Mouse (Mus musculus) forebrain, embryonic 12.5 days (tissue): ENCODE measurements around the gene Slc25a30. TPM values are rescaled to one million over a fixed set of nuclear protein-coding genes. Genes with fewer than 3 reads are reported as not detected.
"Not testable (repeated sequence)": the region's sequence is repeated elsewhere in the genome, so short reads cannot be mapped to it uniquely, and the experiment has no call there.

Source experiments
- ATAC-seq: fragments of 200-750 bp; cut with Nextera tagmentation; 2 replicates; pipeline ENCODE4 v1.8.0; 2017; ENCODE audit warnings: moderate TSS enrichment; ENCODE audit not compliant: low FRiP score
- H3K27ac ChIP-seq: fragments of 300-500 bp; sonication (generic); 2 replicates; pipeline ENCODE4 v1.5.1; 2016; ENCODE audit warnings: mild to moderate bottlenecking
- H3K27me3 ChIP-seq: fragments of 300-500 bp; sonication (generic); 2 replicates; pipeline ENCODE4 v1.6.1; 2016; ENCODE audit warnings: mild to moderate bottlenecking
- H3K36me3 ChIP-seq: fragments of 300-500 bp; sonication (generic); replicated peaks from 2 replicates; pipeline ENCODE4 v1.6.1; 2016; ENCODE audit warnings: mild to moderate bottlenecking
- H3K4me1 ChIP-seq: fragments of 300-500 bp; sonication (generic); 2 replicates; pipeline ENCODE4 v1.6.1; 2016
- H3K4me2 ChIP-seq: fragments of 300-500 bp; sonication (generic); 2 replicates; pipeline ENCODE4 v1.6.1; 2016; ENCODE audit warnings: mild to moderate bottlenecking, moderate library complexity
- H3K4me3 ChIP-seq: fragments of 300-500 bp; sonication (generic); replicated peaks from 2 replicates; pipeline ENCODE4 v1.5.1; 2016; ENCODE audit warnings: mild to moderate bottlenecking
- H3K9ac ChIP-seq: fragments of 300-500 bp; sonication (generic); 2 replicates; pipeline ENCODE4 v1.6.1; 2016; ENCODE audit warnings: mild to moderate bottlenecking
- H3K9me3 ChIP-seq: fragments of 300-500 bp; sonication (generic); 2 replicates; pipeline ENCODE4 v1.6.1; 2016
- WGBS: fragments of 180-500 bp; shearing (Covaris S2); methylation state at CpG from one replicate; pipeline ENCODE4 v1.1.7; 2016; 5-methylcytosine and 5-hydroxymethylcytosine counted together
- polyA plus RNA-seq: library from polyadenylated mRNA; unstranded; fragments of >200 nt; fragmentation: Nextera tagmentation; extraction: Ambion mirVana; gene quantifications from 2 replicates; pipeline ENCODE4 v1.2.1, GENCODE M21; 2016

Gene Slc25a30
- polyA plus RNA-seq, 1 experiment from 2014 or later, result 10.2 TPM

DNA sequence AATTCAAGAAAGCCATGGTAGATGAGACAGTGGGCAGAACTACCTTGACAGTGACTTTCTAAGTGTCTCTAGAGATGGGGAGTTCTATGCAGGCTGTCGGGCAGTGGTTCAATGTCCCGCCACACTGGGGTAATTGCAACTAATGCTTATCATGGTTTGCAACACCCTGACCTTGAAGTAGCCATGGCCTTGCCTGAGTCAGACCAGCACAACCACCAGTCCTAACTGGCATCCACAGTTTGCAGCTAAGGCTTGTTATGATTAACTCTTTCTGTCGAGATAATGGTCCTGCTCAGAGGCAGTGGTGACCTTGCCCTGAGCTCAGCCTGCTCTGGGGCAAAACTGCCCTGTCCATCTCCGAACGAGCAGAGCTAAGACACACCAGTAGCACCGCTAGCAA is 2.5 kb upstream of the Slc25a30 start:
- H3K36me3 ChIP-seq, result no peaks in the 10 kb centered on the region
- WGBS, result 77% methylated on average over 6 of the region's 6 CpGs
- H3K27me3 ChIP-seq, result peaks cover 20% of the 10 kb centered on the region
- ATAC-seq, result no peak
- no peak overlapping the region for H3K4me3 ChIP-seq
- H3K9me3 ChIP-seq, result no peaks in the 10 kb centered on the region
- no peak overlapping the region for H3K9ac ChIP-seq
- peaks cover 3% of the 10 kb centered on the region; the same call in 1 of the 2 replicates for H3K4me1 ChIP-seq
- no peak overlapping the region for H3K27ac ChIP-seq
- H3K4me2 ChIP-seq, result no peak overlapping the region

DNA sequence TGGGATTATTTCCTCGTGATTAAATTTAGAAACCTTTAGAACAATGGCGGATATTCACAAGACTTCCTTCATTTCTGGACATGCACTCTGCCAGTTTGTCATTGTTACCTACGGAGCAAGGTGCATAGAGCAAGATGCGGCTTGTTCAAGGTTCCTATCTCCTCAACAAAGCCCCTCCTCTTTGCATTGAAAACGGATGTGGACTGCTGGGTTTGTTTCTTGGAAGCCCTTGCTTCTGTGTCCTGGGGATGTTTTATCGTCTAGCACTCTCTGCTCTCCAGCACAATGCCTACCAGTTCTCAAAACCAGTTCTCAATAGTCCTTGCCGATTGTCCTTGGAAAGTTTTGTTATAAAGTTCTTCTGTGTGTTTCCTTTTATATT is 948 bp upstream of the Slc25a30 start:
- 32% methylated on average over 7 of the region's 7 CpGs for WGBS
- H3K4me2 ChIP-seq, result 0 out of 2 replicates have a peak overlapping the region, but pooled peaks have one; percentile 70
- H3K36me3 ChIP-seq, result no peaks in the 10 kb centered on the region
- H3K27ac ChIP-seq, result no peak overlapping the region
- H3K27me3 ChIP-seq, result peaks cover 20% of the 10 kb centered on the region
- no peak overlapping the region for H3K9ac ChIP-seq
- H3K4me1 ChIP-seq, result peaks cover 3% of the 10 kb centered on the region; the same call in 1 of the 2 replicates
- no peak for ATAC-seq
- H3K9me3 ChIP-seq, result no peaks in the 10 kb centered on the region
- H3K4me3 ChIP-seq, result no peak overlapping the region

GRCm38 (mm10) chr14:75786424-75786867 is 391 bp downstream of the Slc25a30 start:
- Histone ChIP-seq H3K27me3 (peaks cover 20% of the 10 kb centered on the region), H3K9ac (peak overlapping the region; percentile 84), H3K36me3 (peaks cover 5% of the 10 kb centered on the region; the same call in 1 of the 2 replicates), H3K4me2 (peak overlapping the region; percentile 70), H3K9me3 (no peaks in the 10 kb centered on the region), H3K4me3 (peak overlapping the region; percentile 64), H3K27ac (peak overlapping the region; percentile 95), H3K4me1 (peaks cover 3% of the 10 kb centered on the region; the same call in 1 of the 2 replicates)
- peak; percentile 79 for ATAC-seq
- 1% methylated on average over 25 of the region's 31 CpGs for WGBS

- Histone ChIP-seq H3K4me1 (no peaks in the 10 kb centered on the region), H3K36me3 (peaks cover 7% of the 10 kb centered on the region; the same call in 1 of the 2 replicates), H3K27ac (no peak overlapping the region), H3K9me3 (no peaks in the 10 kb centered on the region), H3K27me3 (no peaks in the 10 kb centered on the region), H3K9ac (no peak overlapping the region), H3K4me3 (no peak overlapping the region), H3K4me2 (no peak overlapping the region)
- 92% methylated on average over 4 of the region's 4 CpGs for WGBS
- no peak for ATAC-seq
Observed at GRCm38 (mm10) chr14:75779913-75780312, 6.9 kb downstream of the Slc25a30 start.

DNA sequence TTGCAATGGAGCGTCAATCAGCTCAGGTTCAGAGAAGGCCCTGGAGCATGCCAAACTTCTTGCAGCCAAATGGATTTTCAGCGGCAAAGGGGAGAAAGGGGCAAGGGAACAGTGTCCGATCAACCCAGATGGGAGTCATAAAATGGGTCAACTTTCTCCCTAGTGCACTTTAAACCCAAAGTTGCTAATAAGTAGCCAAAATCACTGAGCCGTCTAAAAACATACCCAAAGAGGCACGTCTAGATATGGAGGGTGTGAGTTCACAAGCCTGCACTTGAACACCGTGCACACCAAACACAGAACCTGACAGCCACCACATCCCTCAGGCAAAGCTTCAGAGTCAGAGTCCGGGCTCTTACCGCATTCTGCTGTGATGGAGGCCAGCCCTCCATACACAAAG is 10.2 kb downstream of the Slc25a30 start:
- Histone ChIP-seq H3K4me1 (no peaks in the 10 kb centered on the region), H3K4me2 (no peak overlapping the region), H3K4me3 (no peak overlapping the region), H3K36me3 (peaks cover 25% of the 10 kb centered on the region), H3K9ac (no peak overlapping the region), H3K9me3 (no peaks in the 10 kb centered on the region), H3K27ac (no peak overlapping the region), H3K27me3 (no peaks in the 10 kb centered on the region)
- no peak for ATAC-seq
- 93% methylated on average over 8 of the region's 8 CpGs for WGBS

GRCm38 (mm10) chr14:75773431-75773830 is 13.4 kb downstream of the Slc25a30 start:
- WGBS, result 91% methylated on average over 8 of the region's 8 CpGs
- Histone ChIP-seq H3K27ac (no peak overlapping the region), H3K27me3 (no peaks in the 10 kb centered on the region), H3K4me2 (no peak overlapping the region), H3K9me3 (no peaks in the 10 kb centered on the region), H3K9ac (no peak overlapping the region), H3K36me3 (peaks cover 54% of the 10 kb centered on the region), H3K4me3 (no peak overlapping the region), H3K4me1 (no peaks in the 10 kb centered on the region)
- no peak for ATAC-seq

- not testable (repeated sequence) for H3K4me3 ChIP-seq, H3K9me3 ChIP-seq, ATAC-seq, H3K27me3 ChIP-seq, H3K27ac ChIP-seq, H3K9ac ChIP-seq, H3K4me2 ChIP-seq, H3K4me1 ChIP-seq
- 81% methylated on average over 3 of the region's 3 CpGs for WGBS
- peaks cover 54% of the 10 kb centered on the region for H3K36me3 ChIP-seq
Observed at GRCm38 (mm10) chr14:75772407-75772806, 14.4 kb downstream of the Slc25a30 start.

- H3K9ac ChIP-seq, result no peak overlapping the region
- H3K36me3 ChIP-seq, result peaks cover 58% of the 10 kb centered on the region
- no peaks in the 10 kb centered on the region for H3K27me3 ChIP-seq
- no peaks in the 10 kb centered on the region for H3K9me3 ChIP-seq
- no peak overlapping the region for H3K4me3 ChIP-seq
- 90% methylated on average over 8 of the region's 8 CpGs for WGBS
- ATAC-seq, result no peak
- H3K27ac ChIP-seq, result no peak overlapping the region
- H3K4me2 ChIP-seq, result no peak overlapping the region
- peaks cover 4% of the 10 kb centered on the region; the same call in 1 of the 2 replicates for H3K4me1 ChIP-seq
Observed at GRCm38 (mm10) chr14:75771101-75771501, 15.7 kb downstream of the Slc25a30 start.

DNA sequence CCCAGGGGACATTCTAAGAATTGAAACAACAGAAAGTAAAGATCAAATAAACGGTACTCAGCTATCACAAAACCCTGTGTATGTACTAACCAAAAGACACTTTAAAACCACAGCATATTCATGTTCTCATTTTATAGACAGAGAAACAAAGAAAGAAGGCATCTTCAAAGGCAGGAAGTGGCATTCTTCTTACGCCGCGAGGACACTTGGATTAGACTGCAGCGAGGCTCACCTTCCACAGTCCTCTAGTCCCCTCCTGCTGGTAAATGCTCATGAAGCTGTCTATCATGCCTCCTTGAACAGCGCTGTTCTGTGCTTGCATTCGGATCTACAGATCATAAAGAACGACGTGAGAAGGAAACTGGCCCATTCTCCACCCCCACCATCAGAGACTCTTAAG is 17.5 kb downstream of the Slc25a30 start:
- H3K4me3 ChIP-seq, result no peak overlapping the region
- H3K4me2 ChIP-seq, result no peak overlapping the region
- H3K27me3 ChIP-seq, result no peaks in the 10 kb centered on the region
- no peak overlapping the region for H3K9ac ChIP-seq
- H3K36me3 ChIP-seq, result peaks cover 63% of the 10 kb centered on the region
- no peak overlapping the region for H3K27ac ChIP-seq
- peaks cover 4% of the 10 kb centered on the region; the same call in 1 of the 2 replicates for H3K4me1 ChIP-seq
- ATAC-seq, result no peak
- H3K9me3 ChIP-seq, result no peaks in the 10 kb centered on the region
- 89% methylated on average over 9 of the region's 9 CpGs for WGBS

- 5% methylated on average over 1 of the region's 1 CpGs for WGBS
- peak; percentile 62; the same call in 1 of the 2 replicates for ATAC-seq
- Histone ChIP-seq H3K9ac (no peak overlapping the region), H3K4me3 (no peak overlapping the region), H3K9me3 (no peaks in the 10 kb centered on the region), H3K27ac (no peak overlapping the region), H3K4me1 (peaks cover 4% of the 10 kb centered on the region; the same call in 1 of the 2 replicates), H3K36me3 (peaks cover 62% of the 10 kb centered on the region), H3K4me2 (no peak overlapping the region), H3K27me3 (no peaks in the 10 kb centered on the region)
Observed at GRCm38 (mm10) chr14:75768275-75768608, 18.6 kb downstream of the Slc25a30 start.

DNA sequence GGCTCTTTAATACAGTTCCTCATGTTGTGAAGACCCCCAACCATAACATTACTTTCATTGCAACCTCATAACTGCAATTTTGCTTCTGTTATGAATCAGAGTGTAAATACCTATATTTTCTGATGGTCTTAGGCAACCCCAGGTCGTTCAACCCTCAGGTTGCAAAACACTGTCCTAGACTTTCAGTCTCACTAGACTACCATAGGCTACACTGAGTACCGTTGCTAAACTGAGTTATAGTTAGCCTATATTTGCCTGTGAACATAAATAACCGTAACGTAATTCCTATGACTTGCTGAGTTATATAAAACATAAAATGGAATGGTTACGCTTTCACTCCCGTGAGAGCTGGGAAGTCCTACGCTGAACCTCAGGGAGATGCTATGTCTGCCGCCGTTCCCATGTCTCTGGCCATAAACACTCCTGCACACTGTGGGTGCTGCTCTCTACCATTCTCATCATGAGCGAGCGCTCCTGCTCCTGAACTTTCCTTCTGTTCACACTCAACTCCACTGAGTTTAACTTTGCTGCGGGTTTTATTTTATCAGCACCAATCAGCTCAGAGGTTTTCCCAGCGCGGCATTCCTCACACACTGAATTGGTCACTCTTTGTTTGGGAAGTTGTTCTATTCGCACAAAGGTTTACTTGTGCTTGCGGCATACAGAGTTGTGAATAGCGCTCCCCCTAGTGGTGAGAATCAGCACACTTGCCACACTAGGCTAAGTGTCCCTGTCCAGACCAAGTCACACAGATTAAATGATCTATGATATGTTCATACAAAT is 19.2 kb downstream of the Slc25a30 start:
- WGBS, result 50% methylated on average over 17 of the region's 17 CpGs
- Histone ChIP-seq H3K4me3 (no peak overlapping the region), H3K27ac (peak overlapping the region; percentile 68), H3K36me3 (peaks cover 60% of the 10 kb centered on the region), H3K9ac (no peak overlapping the region), H3K9me3 (no peaks in the 10 kb centered on the region), H3K4me1 (peaks cover 4% of the 10 kb centered on the region; the same call in 1 of the 2 replicates), H3K4me2 (peak overlapping the region; percentile 13), H3K27me3 (no peaks in the 10 kb centered on the region)
- ATAC-seq, result peak; percentile 86

DNA sequence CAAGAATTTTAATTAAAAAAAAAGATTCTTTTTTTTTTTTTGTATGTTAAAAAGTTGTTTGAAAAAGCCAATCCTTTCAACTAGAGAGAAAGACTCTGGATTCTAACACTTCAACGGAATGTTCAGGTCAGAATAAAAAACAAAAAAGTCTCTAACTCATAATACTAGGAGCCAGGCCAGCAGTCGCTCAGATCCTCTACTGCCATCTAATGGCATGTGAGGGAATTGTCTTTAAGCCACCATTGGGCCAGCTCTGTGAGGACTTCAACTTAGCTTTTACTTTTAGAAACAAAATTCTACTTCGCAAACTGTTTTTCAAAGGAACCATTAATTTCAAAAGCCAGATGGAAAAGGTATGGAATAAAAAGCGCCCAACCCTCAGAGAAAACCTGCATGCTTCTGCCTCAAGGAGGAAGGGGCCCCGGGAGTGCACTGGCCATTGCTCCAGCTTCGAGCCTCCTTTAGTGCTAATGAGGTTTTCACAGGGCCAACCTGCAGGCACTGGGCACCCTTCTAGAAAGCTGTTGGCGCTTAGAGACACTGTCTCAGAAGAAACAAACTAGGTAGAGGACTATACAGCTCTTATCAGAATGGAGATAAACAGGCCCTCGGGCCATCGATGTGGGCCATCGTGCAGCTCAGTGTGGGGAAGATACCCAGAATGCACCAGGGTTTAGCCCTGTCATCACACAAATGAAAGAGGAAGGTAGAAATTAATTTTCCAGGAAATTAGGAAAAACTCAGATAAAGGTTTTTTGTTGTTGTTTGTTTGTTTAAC is 25.6 kb downstream of the Slc25a30 start:
- no peaks in the 10 kb centered on the region for H3K9me3 ChIP-seq
- peaks cover 30% of the 10 kb centered on the region for H3K36me3 ChIP-seq
- H3K4me2 ChIP-seq, result no peak overlapping the region
- H3K9ac ChIP-seq, result no peak overlapping the region
- 64% methylated on average over 10 of the region's 10 CpGs for WGBS
- 0 out of 2 replicates have a peak, but pooled peaks have one; percentile 53 for ATAC-seq
- H3K27me3 ChIP-seq, result 0 out of 2 replicates have a peak, but pooled peaks cover 10% of the 10 kb centered on the region
- H3K27ac ChIP-seq, result no peak overlapping the region
- no peaks in the 10 kb centered on the region for H3K4me1 ChIP-seq
- H3K4me3 ChIP-seq, result no peak overlapping the region
